Mouse (Mus musculus): Measurements from ENCODE around the gene Bcl9.

- TF ChIP-seq USF1 (IDR thresholded peaks at IDR 0.05; ENCODE audit: low read depth) (no peak), CTCF (IDR thresholded peaks at IDR 0.05; ENCODE audit: control insufficient read depth, insufficient read depth, insufficient read length) (no peak)
Measured at GRCm38 (mm10) chr3:97199261-97199660, 98.5 kb downstream of the Bcl9 start.
